Mouse (Mus musculus) intestine, postnatal 0 days (tissue): Measurements from ENCODE around the gene Dnajb4. TPM values are rescaled to one million over a fixed set of nuclear protein-coding genes. Genes with fewer than 3 reads are reported as not detected.
A peak's percentile ranks its signal among the peaks of the same experiment; 100 is the strongest.

ENCODE experiments used
- ATAC-seq: fragments of 200-750 bp; cut with Nextera tagmentation; 2 replicates; pipeline ENCODE4 v1.8.0; 2017; ENCODE audit warnings: mild to moderate bottlenecking, moderate TSS enrichment, moderate library complexity
- H3K27ac ChIP-seq: fragments of 300-500 bp; sonication (generic); 2 replicates; pipeline ENCODE4 v1.5.1; 2014; ENCODE audit warnings: mild to moderate bottlenecking, low read depth, low read length, moderate library complexity
- H3K27me3 ChIP-seq: fragments of 300-500 bp; sonication (generic); replicated peaks from 2 replicates; pipeline ENCODE4 v1.6.1; 2014; ENCODE audit warnings: low read length, mixed read lengths; ENCODE audit not compliant: control insufficient read depth, insufficient read depth
- H3K36me3 ChIP-seq: fragments of 300-500 bp; sonication (generic); 2 replicates; pipeline ENCODE4 v1.6.1; 2014; ENCODE audit warnings: mild to moderate bottlenecking, moderate library complexity; ENCODE audit not compliant: control insufficient read depth, insufficient read depth
- H3K4me1 ChIP-seq: fragments of 300-500 bp; sonication (generic); replicated peaks from 2 replicates; pipeline ENCODE4 v1.6.1; 2014; ENCODE audit warnings: antibody characterized with exemption, low read length, mixed read lengths; ENCODE audit not compliant: control insufficient read depth, insufficient read depth
- H3K4me2 ChIP-seq: fragments of 300-500 bp; sonication (generic); replicated peaks from 2 replicates; pipeline ENCODE4 v1.6.1; 2014; ENCODE audit warnings: low read depth, mild to moderate bottlenecking, moderate library complexity
- H3K4me3 ChIP-seq: fragments of 300-500 bp; sonication (generic); 2 replicates; pipeline ENCODE4 v1.5.1; 2014; ENCODE audit warnings: low read depth, low read length
- H3K9ac ChIP-seq: fragments of 300-500 bp; sonication (generic); 2 replicates; pipeline ENCODE4 v1.6.1; 2014; ENCODE audit warnings: mild to moderate bottlenecking, low read depth, low read length
- H3K9me3 ChIP-seq: fragments of 300-500 bp; sonication (generic); 2 replicates; pipeline ENCODE4 v1.6.1; 2016; ENCODE audit warnings: mixed run types; ENCODE audit not compliant: control insufficient read depth
- CTCF ChIP-seq: sonication (generic); IDR thresholded peaks from 2 replicates; pipeline ENCODE4 v1.5.1; 2016; ENCODE audit warnings: low read depth, mild to moderate bottlenecking, control low read depth, antibody characterized with exemption, moderate library complexity
- WGBS: fragments of 180-500 bp; shearing (Covaris S2); extraction: QIAGEN DNeasy Blood & Tissue Kit; methylation state at CpG from one replicate; pipeline ENCODE4 v1.1.7; 2014; 5-methylcytosine and 5-hydroxymethylcytosine counted together
- polyA plus RNA-seq: library from polyadenylated mRNA; unstranded; fragments of >200 nt; fragmentation: Nextera tagmentation; extraction: Ambion mirVana; gene quantifications from 2 replicates; pipeline ENCODE4 v1.2.1, GENCODE M21; 2015

The Dnajb4 gene
- polyA plus RNA-seq, 1 experiment from 2014 or later = 17.9 TPM

DNA sequence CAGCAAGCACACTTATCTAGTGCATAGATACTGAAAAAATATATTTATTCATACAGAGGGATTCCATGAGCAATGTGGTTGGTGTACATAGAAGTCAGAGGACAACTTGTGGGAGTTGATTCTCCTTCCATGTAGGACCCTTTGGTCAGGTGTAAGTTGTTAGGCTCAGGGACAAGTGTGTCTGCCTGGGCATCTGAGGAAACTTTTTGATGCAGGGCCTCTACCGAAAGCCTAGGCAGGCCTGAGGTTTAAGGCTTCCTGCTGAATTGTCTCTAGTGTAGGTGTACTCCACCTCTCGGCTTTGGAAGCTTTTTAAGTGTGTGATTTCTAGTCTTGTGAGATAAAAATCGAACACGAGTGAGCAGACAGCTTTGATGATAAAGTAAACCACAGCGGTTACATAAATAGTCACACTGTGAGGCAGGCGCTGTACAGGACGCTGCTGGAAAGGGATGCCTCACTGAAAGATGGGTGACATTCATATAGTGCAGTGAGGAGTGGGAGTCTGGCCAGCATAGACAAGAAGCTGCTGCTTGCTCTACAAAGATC lies 1.7 kb upstream of the Dnajb4 start:
- ATAC-seq = no peak
- Histone ChIP-seq H3K4me3 (peak overlapping the region; percentile 91), H3K27ac (no peak overlapping the region), H3K36me3 (peaks cover 11% of the 10 kb centered on the region; the same call in 1 of the 2 replicates), H3K27me3 (no peaks in the 10 kb centered on the region), H3K4me2 (peak overlapping the region; percentile 80), H3K9ac (peak overlapping the region; percentile 98), H3K4me1 (peaks cover 4% of the 10 kb centered on the region; the same call in 1 of the 2 replicates), H3K9me3 (no peaks in the 10 kb centered on the region)
- TF ChIP-seq CTCF = no peak
- WGBS = 1% methylated on average over 7 of the region's 7 CpGs

DNA sequence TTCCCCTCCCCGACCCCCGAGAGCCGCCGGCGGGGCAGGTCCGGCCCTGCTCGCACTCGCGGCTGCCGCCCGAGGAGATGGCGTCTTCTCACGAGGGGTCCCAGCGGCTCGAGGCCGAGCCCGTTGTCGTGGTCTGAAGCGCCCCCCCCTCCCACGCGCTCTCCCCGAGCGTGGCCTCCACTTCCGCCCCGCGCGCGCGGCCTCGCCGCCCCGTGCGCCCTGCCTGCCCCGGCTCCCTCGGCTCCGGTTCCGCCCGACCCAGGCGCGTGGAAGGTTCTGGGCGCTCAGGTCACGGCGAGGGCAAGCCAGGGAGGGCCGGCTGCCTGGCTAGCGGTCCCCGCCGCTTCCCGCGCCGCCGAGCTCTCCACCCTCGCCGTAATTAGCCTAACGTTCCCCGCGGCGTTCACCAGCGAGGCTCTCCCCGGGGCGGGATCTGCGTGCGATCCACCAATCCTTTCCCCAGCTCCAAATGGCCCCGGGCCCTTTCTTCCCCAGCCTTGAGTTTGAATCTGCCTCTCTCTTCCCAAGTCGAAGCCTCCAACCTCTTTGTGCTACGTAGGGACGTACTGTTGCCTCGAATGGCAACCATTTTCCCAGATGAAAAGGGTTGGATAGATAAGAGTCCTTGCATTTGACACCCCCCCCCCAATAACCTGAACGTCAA lies 758 bp upstream of the Dnajb4 start:
- Histone ChIP-seq H3K27ac (peak overlapping the region; percentile 100), H3K9me3 (no peaks in the 10 kb centered on the region), H3K4me1 (peaks cover 9% of the 10 kb centered on the region; the same call in 1 of the 2 replicates), H3K4me2 (peak overlapping the region; percentile 80), H3K27me3 (no peaks in the 10 kb centered on the region), H3K4me3 (peak overlapping the region; percentile 91), H3K9ac (peak overlapping the region; percentile 98), H3K36me3 (peaks cover 4% of the 10 kb centered on the region; the same call in 1 of the 2 replicates)
- no peak for TF ChIP-seq CTCF
- under 1% methylated on average over 66 of the region's 68 CpGs for WGBS
- ATAC-seq = peak; percentile 60

DNA sequence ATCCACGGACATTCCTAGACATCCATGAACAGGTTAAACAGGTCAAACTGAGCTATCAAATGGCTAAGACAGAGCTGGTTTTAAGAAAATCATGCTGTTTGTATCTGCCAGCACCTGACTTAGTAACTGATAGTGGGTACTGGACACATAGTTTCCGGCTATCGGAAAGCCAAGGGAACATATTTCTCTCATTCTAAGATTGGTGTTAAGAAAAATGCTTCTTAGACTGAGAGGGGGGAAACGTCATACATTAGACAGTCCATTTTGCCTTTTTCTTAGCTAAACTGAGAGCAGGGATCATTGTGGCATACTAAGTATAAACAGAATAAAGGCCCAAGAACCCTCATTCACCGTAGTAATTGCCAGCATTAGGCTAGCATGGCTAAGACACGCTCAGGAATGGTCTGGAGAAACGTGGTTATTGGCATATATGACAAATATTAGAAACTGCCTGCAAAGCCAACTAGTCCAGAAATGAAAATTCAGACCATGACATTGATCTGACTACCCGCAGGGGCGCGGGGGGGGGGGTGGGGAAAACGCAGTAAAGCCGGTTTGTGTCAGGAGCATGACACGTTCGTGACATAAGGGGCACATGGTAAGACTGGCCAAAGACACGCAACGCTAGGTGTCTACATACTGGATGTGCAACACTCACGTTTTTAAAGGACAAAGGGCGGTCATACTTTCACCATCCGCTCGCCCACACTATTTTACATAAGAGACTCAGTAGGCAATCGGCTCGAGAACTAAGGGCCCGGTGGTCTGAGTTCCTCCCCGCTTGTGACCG lies 730 bp downstream of the Dnajb4 start:
- peak; percentile 47 for ATAC-seq
- Histone ChIP-seq H3K27me3 (no peaks in the 10 kb centered on the region), H3K4me2 (peak overlapping the region; percentile 80), H3K36me3 (no peaks in the 10 kb centered on the region), H3K9ac (peak overlapping the region; percentile 98), H3K9me3 (no peaks in the 10 kb centered on the region), H3K27ac (peak overlapping the region; percentile 100), H3K4me1 (peaks cover 9% of the 10 kb centered on the region; the same call in 1 of the 2 replicates), H3K4me3 (peak overlapping the region; percentile 91)
- 2% methylated on average over 25 of the region's 25 CpGs for WGBS
- no peak for TF ChIP-seq CTCF

DNA sequence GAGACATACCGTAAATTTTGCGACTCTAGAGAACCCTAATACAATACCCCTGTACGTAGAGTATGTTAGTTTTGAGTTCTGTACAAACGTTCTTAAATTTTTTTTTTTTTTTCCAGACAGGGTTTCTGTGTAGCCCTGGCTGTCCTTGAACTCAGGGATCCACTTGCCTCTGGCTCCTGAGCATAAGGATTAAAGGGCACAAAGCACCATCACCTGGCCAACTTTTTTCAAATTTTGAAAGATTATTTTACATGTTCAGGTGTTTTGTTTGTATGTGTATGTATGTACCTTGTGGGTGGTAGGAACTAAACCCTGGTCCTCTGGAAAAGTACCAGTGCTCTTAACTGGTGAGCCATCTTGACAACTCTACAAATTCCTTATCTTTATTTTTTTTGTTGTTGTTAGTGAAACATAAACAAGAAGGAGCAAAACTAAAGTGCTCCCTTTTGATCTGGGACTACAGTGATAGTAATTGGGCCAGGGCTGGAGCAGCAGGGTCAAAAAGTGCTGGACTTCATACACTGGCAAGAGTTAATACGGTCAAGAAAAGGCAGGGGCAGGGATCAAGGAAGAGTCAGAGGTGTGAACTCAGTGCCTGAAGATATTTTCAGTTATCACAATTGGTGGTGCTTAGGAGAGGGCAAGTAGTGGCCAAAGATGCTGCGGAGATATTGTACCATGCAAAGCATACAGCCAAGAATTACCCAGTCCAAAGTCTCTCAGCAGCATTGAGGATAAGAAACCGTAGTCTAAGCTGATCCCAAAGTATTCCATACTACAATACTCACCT lies 1.8 kb downstream of the Dnajb4 start:
- ATAC-seq = no peak
- peak overlapping the region; percentile 80; the same call in 1 of the 2 replicates for H3K4me2 ChIP-seq
- H3K4me1 ChIP-seq = peaks cover 9% of the 10 kb centered on the region; the same call in 1 of the 2 replicates
- H3K9ac ChIP-seq = no peak overlapping the region
- H3K4me3 ChIP-seq = no peak overlapping the region
- no peaks in the 10 kb centered on the region for H3K27me3 ChIP-seq
- no peaks in the 10 kb centered on the region for H3K36me3 ChIP-seq
- H3K9me3 ChIP-seq = no peaks in the 10 kb centered on the region
- TF ChIP-seq CTCF = no peak
- H3K27ac ChIP-seq = no peak overlapping the region
- WGBS = 64% methylated on average over 7 of the region's 7 CpGs

DNA sequence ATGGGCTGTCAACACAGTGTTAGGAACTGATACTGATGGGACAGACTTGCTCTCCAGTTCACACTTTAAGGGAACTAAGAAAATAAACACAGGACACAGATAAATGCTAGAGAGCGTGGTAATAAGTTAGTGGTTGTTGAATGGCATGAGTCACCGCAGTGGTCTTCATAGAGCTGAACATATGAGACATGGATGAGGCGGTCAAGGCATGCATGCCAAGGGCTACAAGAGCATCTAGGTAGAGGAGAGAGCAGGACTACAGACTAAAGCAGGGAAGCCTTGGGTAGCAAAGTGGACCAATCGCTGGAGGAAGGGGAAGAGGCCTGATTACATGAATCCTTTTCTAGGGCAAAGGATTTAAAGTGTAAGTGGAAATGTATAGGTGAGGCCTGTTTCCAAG lies 2.9 kb downstream of the Dnajb4 start:
- H3K4me1 ChIP-seq = peaks cover 9% of the 10 kb centered on the region; the same call in 1 of the 2 replicates
- no peak for ATAC-seq
- WGBS = 96% methylated on average over 4 of the region's 4 CpGs
- no peaks in the 10 kb centered on the region for H3K27me3 ChIP-seq
- TF ChIP-seq CTCF = no peak
- H3K9ac ChIP-seq = no peak overlapping the region
- H3K27ac ChIP-seq = no peak overlapping the region
- no peak overlapping the region for H3K4me2 ChIP-seq
- no peaks in the 10 kb centered on the region for H3K36me3 ChIP-seq
- no peaks in the 10 kb centered on the region for H3K9me3 ChIP-seq
- no peak overlapping the region for H3K4me3 ChIP-seq
